Mouse (Mus musculus) thymus, adult 2 months (tissue): ENCODE results near the gene Atg3.

Experiments
- CTCF ChIP-seq: fragments of 200-500 bp; IDR thresholded peaks from 2 replicates; pipeline ENCODE4 v1.5.1; 2012; ENCODE audit warnings: mild to moderate bottlenecking, control low read depth, low read length, moderate library complexity, borderline replicate concordance; ENCODE audit not compliant: control insufficient read depth, poor library complexity, insufficient read depth; ENCODE audit errors: extremely low read depth
- POLR2A ChIP-seq: fragments of 200-500 bp; IDR thresholded peaks from 2 replicates; pipeline ENCODE4 v1.6.1; 2012; ENCODE audit warnings: mild to moderate bottlenecking, low read length, control low read depth, moderate library complexity; ENCODE audit not compliant: control insufficient read depth, poor library complexity, insufficient read depth; ENCODE audit errors: extremely low read depth

GRCm38 (mm10) chr16:45178552-45178951 lies 20.0 kb downstream of the Atg3 start:
- TF ChIP-seq CTCF, result no peak
- no peak for TF ChIP-seq POLR2A
